Mouse (Mus musculus) hindbrain, embryonic 15.5 days (tissue): ENCODE measurements at regions not wholly inside any gene's neighbourhood (a gene's known extent, or its start where the extent isn't known, plus 50 kb on each side); places are given as distances from the start of the nearest gene placed in this dataset.
"Not testable (repeated sequence)": the region's sequence is repeated elsewhere in the genome, so short reads cannot be mapped to it uniquely, and the experiment has no call there.

ENCODE experiments used
- ATAC-seq: fragments of 200-750 bp; cut with Nextera tagmentation; 2 replicates; pipeline ENCODE4 v1.8.0; 2017; ENCODE audit warnings: low read depth, moderate number of reproducible peaks, moderate TSS enrichment; ENCODE audit not compliant: low FRiP score
- H3K27ac ChIP-seq: fragments of 300-500 bp; sonication (generic); replicated peaks from 2 replicates; pipeline ENCODE4 v1.5.1; 2015; ENCODE audit warnings: mild to moderate bottlenecking, inconsistent platforms
- H3K27me3 ChIP-seq: fragments of 300-500 bp; sonication (generic); 2 replicates; pipeline ENCODE4 v1.6.1; 2015; ENCODE audit warnings: control low read depth, inconsistent platforms
- H3K36me3 ChIP-seq: fragments of 300-500 bp; sonication (generic); 2 replicates; pipeline ENCODE4 v1.6.1; 2015; ENCODE audit warnings: control low read depth, inconsistent platforms
- H3K4me1 ChIP-seq: fragments of 300-500 bp; sonication (generic); replicated peaks from 2 replicates; pipeline ENCODE4 v1.6.1; 2015; ENCODE audit warnings: control low read depth, inconsistent platforms
- H3K4me2 ChIP-seq: fragments of 300-500 bp; sonication (generic); 2 replicates; pipeline ENCODE4 v1.6.1; 2015; ENCODE audit warnings: moderate library complexity, mild to moderate bottlenecking, inconsistent platforms
- H3K4me3 ChIP-seq: fragments of 300-500 bp; sonication (generic); 2 replicates; pipeline ENCODE4 v1.5.1; 2015; ENCODE audit warnings: mild to moderate bottlenecking, inconsistent platforms
- H3K9ac ChIP-seq: fragments of 300-500 bp; sonication (generic); 2 replicates; pipeline ENCODE4 v1.6.1; 2015; ENCODE audit warnings: inconsistent platforms
- H3K9me3 ChIP-seq: fragments of 300-500 bp; sonication (generic); 2 replicates; pipeline ENCODE4 v1.6.1; 2016; ENCODE audit warnings: control low read depth, inconsistent platforms
- WGBS: fragments of 180-500 bp; shearing (Covaris S2); methylation state at CpG from one replicate; pipeline ENCODE4 v1.1.7; 2015; 5-methylcytosine and 5-hydroxymethylcytosine counted together

DNA sequence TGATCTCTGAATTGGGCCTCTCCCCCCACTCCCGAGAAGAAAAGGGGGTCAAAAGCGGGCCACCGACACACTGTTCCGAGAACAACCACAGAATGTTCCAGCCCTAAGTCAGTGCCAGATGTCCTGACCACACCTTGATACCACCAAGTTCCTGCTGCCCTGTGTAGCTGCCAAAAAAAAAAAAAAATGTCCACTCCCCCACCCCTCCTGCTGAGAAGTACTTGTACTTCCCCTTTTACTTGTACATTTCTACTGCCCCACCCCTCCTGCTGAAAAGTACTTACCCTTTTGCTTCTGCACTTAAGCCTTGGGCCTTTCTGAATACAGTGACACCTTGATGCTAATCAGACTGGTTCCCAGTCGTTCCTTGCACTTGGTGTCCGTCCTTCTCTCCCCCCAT, 299.7 kb upstream of the Lrrn1 start:
- 91% methylated on average over 6 of the region's 6 CpGs for WGBS
- not testable (repeated sequence) for H3K4me3 ChIP-seq, H3K27me3 ChIP-seq, ATAC-seq, H3K9me3 ChIP-seq, H3K36me3 ChIP-seq, H3K4me2 ChIP-seq, H3K9ac ChIP-seq, H3K4me1 ChIP-seq, H3K27ac ChIP-seq

DNA sequence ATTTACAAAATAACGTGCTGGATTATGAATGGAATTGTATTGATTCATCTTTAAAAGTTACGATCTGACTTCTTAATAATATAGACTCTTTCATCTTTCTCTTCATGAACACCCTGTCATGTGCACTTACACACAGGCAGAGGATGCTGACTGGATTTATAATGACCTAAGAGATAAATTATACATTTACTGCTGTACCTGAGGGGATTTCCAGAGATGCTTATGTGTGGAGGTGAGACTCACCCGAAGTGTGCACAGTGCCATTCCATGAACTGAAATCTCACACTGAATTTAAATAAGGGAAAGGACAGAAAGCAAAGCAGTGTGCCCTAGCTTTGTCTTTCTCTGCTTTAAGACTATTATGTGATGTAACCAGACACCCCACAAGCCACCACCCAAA, 291.9 kb upstream of the Lrrn1 start:
- H3K4me1 ChIP-seq: no peaks in the 10 kb centered on the region
- no peaks in the 10 kb centered on the region for H3K36me3 ChIP-seq
- 83% methylated on average over 3 of the region's 3 CpGs for WGBS
- no peak overlapping the region for H3K27ac ChIP-seq
- H3K9ac ChIP-seq: no peak overlapping the region
- ATAC-seq: no peak
- no peaks in the 10 kb centered on the region for H3K9me3 ChIP-seq
- no peaks in the 10 kb centered on the region for H3K27me3 ChIP-seq
- H3K4me3 ChIP-seq: no peak overlapping the region
- no peak overlapping the region for H3K4me2 ChIP-seq

DNA sequence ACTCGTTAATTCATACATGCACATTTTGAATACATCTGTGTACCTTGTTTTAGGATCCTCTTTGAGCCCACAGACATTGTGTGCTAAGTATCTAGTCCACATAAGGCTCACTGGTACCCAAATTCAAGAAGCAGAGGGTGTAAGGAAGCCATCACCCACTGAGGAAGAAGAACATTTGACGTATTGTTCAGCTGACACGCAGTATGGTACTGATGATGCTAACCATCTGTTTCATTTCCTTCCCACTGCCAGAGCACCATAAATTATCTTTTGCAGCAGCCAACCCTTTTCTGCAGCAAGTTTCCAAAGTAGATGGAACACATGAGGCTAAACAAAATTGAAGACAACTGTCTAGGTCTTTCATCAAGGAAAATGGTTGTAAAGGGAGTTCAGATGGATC, 285.6 kb upstream of the Lrrn1 start:
- no peak for ATAC-seq
- no peak overlapping the region for H3K27ac ChIP-seq
- no peak overlapping the region for H3K4me3 ChIP-seq
- no peaks in the 10 kb centered on the region for H3K4me1 ChIP-seq
- no peak overlapping the region for H3K4me2 ChIP-seq
- H3K36me3 ChIP-seq: no peaks in the 10 kb centered on the region
- no peak overlapping the region for H3K9ac ChIP-seq
- no peaks in the 10 kb centered on the region for H3K9me3 ChIP-seq
- no peaks in the 10 kb centered on the region for H3K27me3 ChIP-seq
- WGBS: 72% methylated on average over 3 of the region's 3 CpGs

DNA sequence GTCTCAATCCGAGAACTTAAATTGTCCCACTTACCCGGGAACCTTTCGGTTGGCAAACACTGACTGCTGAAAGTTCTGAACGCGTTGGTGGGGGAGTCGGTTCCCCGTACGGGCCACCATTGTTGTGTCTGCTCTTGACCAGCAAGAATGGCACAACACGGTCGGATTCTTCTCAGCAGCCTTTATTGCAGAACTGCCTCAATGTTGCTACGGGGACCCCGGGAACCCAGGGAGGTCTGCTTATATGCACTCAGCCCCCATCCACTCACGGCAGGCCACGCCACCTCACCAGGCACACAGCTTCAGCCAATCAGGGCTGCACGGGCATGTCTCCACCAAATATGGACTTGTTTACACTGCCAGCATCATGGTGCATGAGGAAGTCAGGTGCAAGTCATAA, 249.2 kb upstream of the Lrrn1 start:
- no peak overlapping the region for H3K27ac ChIP-seq
- no peaks in the 10 kb centered on the region for H3K4me1 ChIP-seq
- no peak overlapping the region for H3K4me2 ChIP-seq
- no peak overlapping the region for H3K9ac ChIP-seq
- no peak overlapping the region for H3K4me3 ChIP-seq
- H3K9me3 ChIP-seq: no peaks in the 10 kb centered on the region
- no peak for ATAC-seq
- no peaks in the 10 kb centered on the region for H3K27me3 ChIP-seq
- H3K36me3 ChIP-seq: no peaks in the 10 kb centered on the region
- 91% methylated on average over 15 of the region's 15 CpGs for WGBS

DNA sequence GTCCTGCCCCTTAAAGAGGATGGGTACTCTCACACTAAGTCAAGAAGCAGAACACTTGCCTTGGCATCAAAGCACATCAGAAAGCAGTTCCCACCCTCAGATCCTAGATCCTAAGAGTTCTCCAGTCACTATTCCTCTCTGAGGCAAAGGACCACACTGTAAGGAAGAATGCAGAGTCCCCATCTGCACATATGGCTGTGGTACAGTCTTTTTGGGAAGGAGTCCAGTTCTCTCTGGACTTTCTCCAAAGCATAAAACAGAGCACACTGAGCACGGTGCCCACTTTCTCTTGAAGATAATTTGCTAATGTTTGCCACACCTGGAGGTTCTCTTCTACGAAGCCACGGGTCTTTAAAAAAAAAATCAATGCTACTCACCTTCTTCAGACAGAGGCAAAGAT, 238.7 kb upstream of the Lrrn1 start:
- Histone ChIP-seq H3K27me3 (no peaks in the 10 kb centered on the region), H3K27ac (no peak overlapping the region), H3K9me3 (no peaks in the 10 kb centered on the region), H3K4me1 (no peaks in the 10 kb centered on the region), H3K4me3 (no peak overlapping the region), H3K9ac (no peak overlapping the region), H3K36me3 (no peaks in the 10 kb centered on the region), H3K4me2 (no peak overlapping the region)
- 56% methylated on average over 3 of the region's 3 CpGs for whole genome bisulfite sequencing
- ATAC-seq: no peak

DNA sequence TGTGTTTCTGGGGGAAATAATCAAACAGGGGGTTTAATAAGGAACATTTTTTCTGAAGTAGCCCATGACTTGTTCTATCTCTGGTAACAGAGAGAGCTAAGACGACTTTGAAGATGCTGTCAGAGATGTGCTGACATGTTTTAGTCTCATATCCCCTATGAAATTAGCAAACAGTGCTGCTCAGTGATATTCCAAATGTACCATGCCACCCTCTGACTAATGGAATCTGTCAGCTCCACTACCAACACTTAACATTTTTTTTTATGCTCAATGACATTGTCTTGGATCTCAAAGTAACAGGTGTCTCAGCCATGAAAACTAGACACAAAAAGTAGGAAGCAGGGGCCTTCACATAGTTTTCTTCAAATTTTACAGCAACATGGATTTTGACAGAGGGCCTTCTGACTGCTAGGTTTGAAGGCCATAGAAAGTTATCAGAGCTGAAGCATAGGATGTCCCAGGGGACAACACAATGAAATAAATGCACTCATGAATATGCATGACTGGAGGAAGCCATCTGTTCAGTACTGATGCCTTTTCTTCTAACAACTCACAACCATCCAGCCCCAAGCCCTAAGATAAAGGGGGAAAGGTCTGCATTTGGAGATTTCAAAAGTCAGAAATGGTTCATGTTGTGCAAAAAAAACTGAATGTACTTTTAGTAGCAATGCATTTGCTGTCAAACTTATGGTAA, 225.7 kb upstream of the Lrrn1 start:
- Histone ChIP-seq H3K27ac (no peak overlapping the region), H3K9ac (no peak overlapping the region), H3K4me1 (peaks cover 5% of the 10 kb centered on the region; the same call in 1 of the 2 replicates), H3K4me2 (no peak overlapping the region), H3K9me3 (no peaks in the 10 kb centered on the region), H3K4me3 (no peak overlapping the region), H3K36me3 (no peaks in the 10 kb centered on the region), H3K27me3 (no peaks in the 10 kb centered on the region)
- WGBS: 69% methylated on average over 1 of the region's 1 CpGs
- peak; percentile 75; the same call in 1 of the 2 replicates for ATAC-seq

DNA sequence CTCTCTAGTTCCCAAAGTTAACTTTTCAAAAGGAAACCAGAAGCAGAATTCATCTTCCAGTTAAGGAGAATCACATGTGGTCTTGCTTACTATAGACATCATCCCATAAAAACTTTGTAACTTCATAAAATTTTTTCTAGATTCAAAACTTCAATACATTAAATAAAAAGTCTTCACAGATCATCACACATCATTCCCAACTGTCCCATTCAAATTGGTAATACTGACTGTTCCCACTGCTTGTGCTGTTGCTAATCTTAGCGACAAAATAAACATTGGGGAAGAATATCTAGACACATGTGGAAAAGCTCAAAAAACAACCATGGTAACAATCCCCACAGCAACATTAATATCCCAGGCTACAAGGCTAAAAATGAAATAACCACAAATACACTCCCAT, 210.0 kb upstream of the Lrrn1 start:
- no peaks in the 10 kb centered on the region for H3K27me3 ChIP-seq
- H3K9ac ChIP-seq: no peak overlapping the region
- no peaks in the 10 kb centered on the region for H3K9me3 ChIP-seq
- H3K4me2 ChIP-seq: no peak overlapping the region
- WGBS: 88% methylated on average over 1 of the region's 1 CpGs
- H3K4me1 ChIP-seq: no peaks in the 10 kb centered on the region
- H3K4me3 ChIP-seq: no peak overlapping the region
- no peak for ATAC-seq
- no peaks in the 10 kb centered on the region for H3K36me3 ChIP-seq
- no peak overlapping the region for H3K27ac ChIP-seq

DNA sequence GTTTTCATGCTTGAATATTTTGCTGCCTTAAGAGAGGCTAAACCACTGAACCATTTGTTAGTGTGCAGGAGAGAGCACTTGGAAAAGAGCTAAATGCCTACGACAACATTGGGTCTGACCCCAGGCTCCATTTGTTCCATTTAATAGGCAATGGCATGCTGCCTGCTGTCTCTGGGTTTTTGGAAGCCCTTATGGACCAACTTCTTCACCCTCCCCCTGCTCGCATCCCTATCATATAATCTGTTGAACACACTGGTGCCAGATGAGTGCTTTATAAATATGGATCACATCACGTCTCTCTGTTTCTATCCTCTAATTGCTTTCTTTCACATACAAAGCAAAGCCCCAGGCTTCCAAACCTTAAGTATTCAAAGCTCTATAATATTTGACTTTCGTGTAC, 179.1 kb upstream of the Lrrn1 start:
- no peak for ATAC-seq
- Histone ChIP-seq H3K4me2 (no peak overlapping the region), H3K4me3 (no peak overlapping the region), H3K27ac (no peak overlapping the region), H3K36me3 (no peaks in the 10 kb centered on the region), H3K4me1 (no peaks in the 10 kb centered on the region), H3K9me3 (no peaks in the 10 kb centered on the region), H3K9ac (no peak overlapping the region), H3K27me3 (no peaks in the 10 kb centered on the region)
- 53% methylated on average over 4 of the region's 4 CpGs for WGBS

DNA sequence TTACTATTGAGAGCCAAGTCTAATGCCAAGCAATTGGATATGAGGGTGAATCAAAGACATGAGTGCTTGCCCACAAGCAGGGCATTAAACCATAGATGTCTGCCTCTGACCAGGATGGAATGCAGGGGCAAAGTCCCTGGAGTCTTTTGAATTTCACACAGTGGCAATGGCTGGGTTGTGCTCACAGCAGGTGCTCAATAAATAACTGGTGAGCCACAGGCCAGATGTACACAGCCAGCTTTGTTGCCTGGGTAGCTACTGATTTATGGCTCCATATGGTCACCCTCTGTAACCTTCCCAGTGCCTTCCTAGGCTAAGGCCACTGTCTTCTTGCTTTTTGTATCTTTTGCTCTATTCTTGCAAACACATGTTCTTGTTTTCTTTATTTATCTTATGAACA, 154.3 kb upstream of the Lrrn1 start:
- H3K9ac ChIP-seq: no peak overlapping the region
- H3K9me3 ChIP-seq: no peaks in the 10 kb centered on the region
- no peaks in the 10 kb centered on the region for H3K4me1 ChIP-seq
- no peak for ATAC-seq
- no peak overlapping the region for H3K4me3 ChIP-seq
- H3K36me3 ChIP-seq: no peaks in the 10 kb centered on the region
- H3K27ac ChIP-seq: no peak overlapping the region
- no peak overlapping the region for H3K4me2 ChIP-seq
- H3K27me3 ChIP-seq: no peaks in the 10 kb centered on the region

DNA sequence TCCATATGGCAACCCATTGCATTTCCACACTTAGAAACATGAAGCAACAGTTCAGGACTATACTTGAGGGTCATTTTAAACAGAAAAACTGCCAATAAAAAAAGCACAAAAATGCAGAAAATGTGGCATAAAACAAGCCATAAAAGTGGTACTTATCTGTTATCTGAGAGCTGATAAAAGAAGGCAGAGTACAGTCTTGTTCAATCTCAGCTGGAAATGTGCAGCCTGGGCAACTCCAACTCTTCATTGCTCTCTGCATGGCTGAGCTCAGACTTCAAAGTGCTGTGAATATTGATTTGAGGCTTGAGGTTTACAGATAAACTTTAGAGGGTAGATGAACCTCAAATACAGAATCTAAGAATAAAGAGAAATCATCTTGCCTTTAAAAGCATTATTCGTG, 151.1 kb upstream of the Lrrn1 start:
- no peak overlapping the region for H3K4me3 ChIP-seq
- H3K4me2 ChIP-seq: no peak overlapping the region
- no peaks in the 10 kb centered on the region for H3K4me1 ChIP-seq
- WGBS: 94% methylated on average over 1 of the region's 1 CpGs
- no peaks in the 10 kb centered on the region for H3K9me3 ChIP-seq
- no peak overlapping the region for H3K9ac ChIP-seq
- H3K27ac ChIP-seq: no peak overlapping the region
- no peaks in the 10 kb centered on the region for H3K36me3 ChIP-seq
- no peak for ATAC-seq
- H3K27me3 ChIP-seq: no peaks in the 10 kb centered on the region

DNA sequence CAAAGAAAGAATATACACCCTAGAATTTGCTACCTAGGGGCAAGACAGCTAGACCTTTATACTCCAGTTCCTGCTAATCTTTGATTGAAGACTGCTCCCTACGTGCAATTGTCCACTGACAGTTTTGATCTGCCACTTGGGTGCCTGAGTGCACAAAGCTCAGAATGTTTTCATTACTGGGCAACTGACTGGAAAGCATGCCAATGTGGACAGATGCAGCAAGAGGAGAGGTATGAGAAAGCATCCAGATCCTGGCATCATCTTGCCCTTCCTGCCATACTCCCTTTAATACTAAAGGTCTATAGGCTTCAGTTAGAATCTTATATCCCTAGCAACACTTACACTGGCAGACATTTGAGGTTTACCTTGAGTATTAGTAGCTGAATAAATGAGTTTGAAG, 148.9 kb upstream of the Lrrn1 start:
- no peak overlapping the region for H3K4me3 ChIP-seq
- ATAC-seq: no peak
- 50% methylated on average over 1 of the region's 1 CpGs for WGBS
- no peaks in the 10 kb centered on the region for H3K27me3 ChIP-seq
- no peak overlapping the region for H3K9ac ChIP-seq
- H3K27ac ChIP-seq: no peak overlapping the region
- no peaks in the 10 kb centered on the region for H3K4me1 ChIP-seq
- no peak overlapping the region for H3K4me2 ChIP-seq
- no peaks in the 10 kb centered on the region for H3K36me3 ChIP-seq
- no peaks in the 10 kb centered on the region for H3K9me3 ChIP-seq

DNA sequence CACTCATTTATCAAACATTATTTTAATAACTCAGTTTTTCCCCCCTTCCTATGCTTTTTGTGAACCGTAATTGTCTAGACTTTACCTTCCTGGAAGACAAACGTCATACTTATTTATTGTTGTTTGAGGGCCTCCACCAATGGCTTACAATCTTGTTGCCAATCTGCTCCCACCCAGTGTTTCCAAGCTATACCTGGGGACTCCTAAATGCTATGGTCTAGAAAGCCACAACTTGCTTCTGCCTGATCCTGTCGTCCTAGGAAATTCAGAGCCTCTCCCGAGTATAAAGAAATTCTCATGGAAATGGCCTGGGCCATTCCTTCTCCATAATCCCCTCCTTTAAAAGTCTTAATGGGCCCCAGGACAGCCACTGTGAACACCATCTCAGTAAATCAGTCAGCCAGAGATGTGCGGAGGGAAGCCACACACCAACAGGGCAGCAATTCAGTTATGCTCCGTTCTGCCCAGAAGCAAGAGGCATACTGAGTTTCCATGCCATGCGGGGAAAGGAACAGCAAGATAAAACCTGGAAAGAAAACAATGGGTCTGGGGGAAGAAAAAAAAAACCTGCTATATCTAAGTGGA, 143.4 kb upstream of the Lrrn1 start:
- Histone ChIP-seq H3K9me3 (no peaks in the 10 kb centered on the region), H3K4me2 (no peak overlapping the region), H3K9ac (no peak overlapping the region), H3K4me3 (no peak overlapping the region), H3K27me3 (no peaks in the 10 kb centered on the region), H3K4me1 (no peaks in the 10 kb centered on the region), H3K36me3 (no peaks in the 10 kb centered on the region), H3K27ac (no peak overlapping the region)
- no peak for ATAC-seq
- 58% methylated on average over 7 of the region's 7 CpGs for WGBS

DNA sequence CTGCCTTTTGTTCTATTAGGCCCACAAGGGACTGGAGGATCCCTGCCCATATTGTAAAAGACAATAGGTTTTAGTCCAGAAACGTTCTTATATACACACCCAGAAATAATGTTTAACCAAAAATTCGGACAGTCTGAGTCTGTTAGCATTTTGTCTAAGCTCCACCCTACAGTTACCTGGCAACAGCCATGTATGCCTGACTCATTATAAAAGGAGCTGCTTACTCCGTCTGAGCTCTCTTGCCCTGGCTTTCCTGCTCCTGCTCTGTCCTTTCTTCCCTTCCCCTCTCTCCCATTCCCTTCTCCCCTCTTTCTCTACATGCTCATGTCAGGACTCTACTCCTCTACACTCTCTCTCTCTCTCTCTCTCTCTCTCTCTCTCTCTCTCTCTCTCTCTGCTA, 139.7 kb upstream of the Lrrn1 start:
- Histone ChIP-seq H3K9me3 (no peaks in the 10 kb centered on the region), H3K9ac (no peak overlapping the region), H3K27me3 (no peaks in the 10 kb centered on the region), H3K27ac (no peak overlapping the region), H3K4me3 (no peak overlapping the region), H3K4me1 (no peaks in the 10 kb centered on the region), H3K4me2 (no peak overlapping the region), H3K36me3 (no peaks in the 10 kb centered on the region)
- ATAC-seq: no peak
- WGBS: 35% methylated on average over 3 of the region's 3 CpGs
